Mouse (Mus musculus) liver, adult 2 months (tissue): Measurements from ENCODE around the gene Defb21. TPM values are rescaled to one million over a fixed set of nuclear protein-coding genes. Genes with fewer than 3 reads are reported as not detected.
A peak's percentile ranks its signal among the peaks of the same experiment; 100 is the strongest.

ENCODE experiments used
- DNase-seq: peaks from one replicate; pipeline ENCODE4 v3.0.0-alpha.2; 2011; ENCODE audit warnings: low read depth, low spot score; ENCODE audit errors: extremely low read depth
- H3K27ac ChIP-seq: fragments of 200-500 bp; replicated peaks from 2 replicates; pipeline ENCODE4 v1.5.1; 2012; ENCODE audit warnings: low read depth, mild to moderate bottlenecking, control low read depth, inconsistent platforms, low read length; ENCODE audit not compliant: insufficient read depth
- H3K27me3 ChIP-seq: fragments of 200-500 bp; 2 replicates; pipeline ENCODE4 v1.6.1; 2012; ENCODE audit warnings: mild to moderate bottlenecking, moderate library complexity, low read length, inconsistent platforms; ENCODE audit not compliant: control insufficient read depth, insufficient read depth
- H3K36me3 ChIP-seq: fragments of 200-500 bp; 2 replicates; pipeline ENCODE4 v1.6.1; 2012; ENCODE audit warnings: low read length, inconsistent platforms; ENCODE audit not compliant: control insufficient read depth, insufficient read depth
- H3K4me1 ChIP-seq: fragments of 200-500 bp; 2 replicates; pipeline ENCODE4 v1.6.1; 2011; ENCODE audit warnings: low read length; ENCODE audit not compliant: control insufficient read depth, insufficient read depth
- H3K4me3 ChIP-seq: fragments of 200-500 bp; 2 replicates; pipeline ENCODE4 v1.5.1; 2011; ENCODE audit warnings: low read depth, mild to moderate bottlenecking, control low read depth, low read length, moderate library complexity; ENCODE audit not compliant: insufficient read depth
- H3K79me2 ChIP-seq: fragments of 200-500 bp; 2 replicates; pipeline ENCODE4 v1.6.1; 2012; ENCODE audit warnings: inconsistent platforms, mild to moderate bottlenecking, low read length, moderate library complexity; ENCODE audit not compliant: control insufficient read depth, insufficient read depth
- H3K9ac ChIP-seq: fragments of 200-500 bp; 2 replicates; pipeline ENCODE4 v1.6.1; 2012; ENCODE audit warnings: low read depth, mild to moderate bottlenecking, control low read depth, inconsistent platforms, low read length
- CTCF ChIP-seq: fragments of 200-500 bp; IDR thresholded peaks from 2 replicates; pipeline ENCODE4 v1.5.1; 2011; ENCODE audit warnings: low read depth, low read length, control low read depth
- POLR2A ChIP-seq: fragments of 200-500 bp; IDR thresholded peaks from 2 replicates; pipeline ENCODE4 v1.6.1; 2011; ENCODE audit warnings: low read length, control low read depth; ENCODE audit not compliant: insufficient read depth; ENCODE audit errors: extremely low read depth
- WGBS: fragments of 180-500 bp; shearing (Covaris S2); methylation state at CpG from one replicate; pipeline ENCODE4 v1.1.7; 2018; 5-methylcytosine and 5-hydroxymethylcytosine counted together
- polyA plus RNA-seq: library from polyadenylated mRNA; depleted of rRNA; stranded (reverse); fragments of >200 nt; gene quantifications from 2 replicates; pipeline ENCODE4 v1.2.3, GENCODE M21; 2012; rRNA removed
- total RNA-seq: library from RNA; depleted of rRNA; stranded (reverse); fragments of >200 nt; gene quantifications from 2 replicates; pipeline ENCODE4 v1.2.3, GENCODE M21; 2014; rRNA removed

Gene Defb21
- total RNA-seq, result not detected in 2 replicates
- polyA plus RNA-seq, result not detected in 2 replicates

DNA sequence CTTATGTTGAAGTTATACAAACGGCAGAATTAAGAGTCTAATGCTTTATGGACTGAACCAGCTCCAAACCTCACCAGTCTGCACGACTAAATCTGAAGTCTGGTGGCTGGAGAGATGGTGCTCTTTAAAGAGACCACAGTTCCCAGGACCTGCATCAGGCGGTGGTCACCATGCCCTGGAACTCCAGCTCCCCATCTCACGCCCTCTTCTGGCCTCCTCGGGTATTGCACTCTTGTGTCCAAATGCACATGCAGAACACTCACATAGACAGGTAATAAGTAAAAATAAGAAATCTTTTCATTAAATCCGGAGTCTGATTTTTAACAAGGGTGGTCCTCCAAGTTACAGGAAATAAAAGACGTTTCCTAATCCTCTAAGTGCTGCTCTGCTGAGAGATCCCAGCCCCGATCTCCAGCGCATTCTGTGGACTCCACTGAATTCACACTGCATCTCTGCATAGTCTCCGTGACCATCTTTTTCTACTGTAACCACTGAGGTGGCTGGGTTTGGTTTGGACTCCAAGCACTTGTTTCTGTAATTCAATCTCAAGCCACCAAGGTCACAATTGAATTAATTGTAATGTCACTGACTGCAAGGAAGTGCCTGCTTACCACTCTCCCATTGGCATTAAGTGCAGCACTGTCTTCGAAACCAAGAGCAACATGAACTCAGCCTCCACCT is at the start of gene Defb21:
Defb21 (plus strand) TSS at position 631 of the 681 bp plus-strand sequence.
- TF ChIP-seq POLR2A, result no peak
- peak; percentile 57 for TF ChIP-seq CTCF
- no peaks in the 10 kb centered on the region for H3K79me2 ChIP-seq
- H3K27me3 ChIP-seq, result no peaks in the 10 kb centered on the region
- H3K4me1 ChIP-seq, result no peaks in the 10 kb centered on the region
- H3K9ac ChIP-seq, result no peak within 1 kb of the TSS
- no peak within 1 kb of the TSS for H3K4me3 ChIP-seq
- DNase-seq, result no peak
- H3K27ac ChIP-seq, result no peak within 1 kb of the TSS
- no peaks in the 10 kb centered on the region for H3K36me3 ChIP-seq
- 60% methylated on average over 11 of the region's 11 CpGs for WGBS

DNA sequence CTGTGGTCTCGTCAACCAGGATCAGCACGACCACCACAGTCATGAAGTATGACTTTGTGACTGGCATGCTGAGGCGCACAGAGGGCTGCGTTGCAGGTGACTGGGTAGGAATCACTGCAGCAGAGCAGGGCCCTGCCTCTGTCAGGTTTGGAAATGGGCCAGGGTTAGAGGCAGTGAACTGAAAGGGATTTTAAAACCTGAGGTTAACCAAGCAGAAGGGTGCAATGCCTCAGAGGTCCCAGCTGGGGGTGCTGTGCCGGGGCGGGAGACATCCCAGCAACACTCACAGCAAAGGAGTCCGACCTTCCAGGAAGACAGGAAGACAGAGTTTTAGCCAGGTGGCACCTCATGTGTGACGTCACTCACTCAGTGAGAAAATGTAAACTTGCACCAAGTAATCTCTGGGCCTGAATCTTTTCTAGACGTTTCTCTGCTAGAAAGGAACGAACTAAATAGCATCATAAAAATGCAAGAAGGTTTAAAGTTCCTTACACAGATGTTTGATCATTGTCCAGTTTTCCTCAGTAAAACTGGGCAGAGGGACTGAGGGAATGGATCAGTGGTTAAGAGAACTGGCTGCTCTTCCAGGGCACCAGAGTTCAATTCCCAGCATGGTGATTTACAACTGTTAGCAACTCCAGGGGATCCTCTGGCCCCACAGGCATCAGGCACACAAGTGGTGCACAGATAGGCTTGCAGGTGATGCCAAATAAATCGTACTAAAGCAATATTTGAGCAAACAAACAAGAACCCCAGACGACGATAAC is 32.4 kb upstream of the Defb21 start, which contains the start of gene Defb29:
Defb29 (minus strand) TSS at position 155 of the 767 bp plus-strand sequence.
- H3K27ac ChIP-seq, result no peak within 1 kb of the TSS

DNA sequence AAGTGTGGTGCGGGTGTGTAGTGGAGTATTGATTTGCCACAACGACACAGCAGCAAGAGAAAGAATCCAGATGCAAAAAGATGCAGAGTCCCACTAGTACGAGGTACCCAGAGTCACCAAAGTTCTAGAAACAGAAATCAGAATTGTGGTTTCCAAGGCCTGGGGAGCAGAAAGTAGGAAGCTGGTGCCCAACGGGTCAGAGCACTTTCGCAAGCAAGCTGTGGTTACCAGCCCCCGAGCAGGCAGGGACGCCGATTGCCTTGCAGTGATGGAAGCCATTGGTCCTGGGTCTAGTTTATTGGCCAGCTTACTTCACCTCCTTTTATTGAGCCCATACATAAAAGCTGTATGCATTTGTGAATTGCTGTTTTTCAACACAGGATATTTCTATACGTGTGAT is 30.6 kb upstream of the Defb21 start:
- Histone ChIP-seq H3K9ac (no peak overlapping the region), H3K36me3 (no peaks in the 10 kb centered on the region), H3K27ac (no peak overlapping the region), H3K4me3 (no peak overlapping the region), H3K79me2 (no peaks in the 10 kb centered on the region), H3K4me1 (no peaks in the 10 kb centered on the region), H3K27me3 (no peaks in the 10 kb centered on the region)
- 71% methylated on average over 9 of the region's 9 CpGs for WGBS
- no peak for DNase-seq
- no peak for TF ChIP-seq CTCF
- no peak for TF ChIP-seq POLR2A

More for the DNA sequence above, 32.4 kb upstream of the Defb21 start, which contains the start of gene Defb29:
- Histone ChIP-seq H3K9ac (no peak within 1 kb of the TSS), H3K36me3 (no peaks in the 10 kb centered on the region), H3K79me2 (no peaks in the 10 kb centered on the region), H3K27me3 (no peaks in the 10 kb centered on the region), H3K4me3 (no peak within 1 kb of the TSS), H3K4me1 (no peaks in the 10 kb centered on the region)
- DNase-seq, result no peak
- TF ChIP-seq POLR2A, result no peak
- TF ChIP-seq CTCF, result 0 out of 2 replicates have a peak, but pooled peaks have one; percentile 26
- WGBS, result 54% methylated on average over 13 of the region's 13 CpGs

DNA sequence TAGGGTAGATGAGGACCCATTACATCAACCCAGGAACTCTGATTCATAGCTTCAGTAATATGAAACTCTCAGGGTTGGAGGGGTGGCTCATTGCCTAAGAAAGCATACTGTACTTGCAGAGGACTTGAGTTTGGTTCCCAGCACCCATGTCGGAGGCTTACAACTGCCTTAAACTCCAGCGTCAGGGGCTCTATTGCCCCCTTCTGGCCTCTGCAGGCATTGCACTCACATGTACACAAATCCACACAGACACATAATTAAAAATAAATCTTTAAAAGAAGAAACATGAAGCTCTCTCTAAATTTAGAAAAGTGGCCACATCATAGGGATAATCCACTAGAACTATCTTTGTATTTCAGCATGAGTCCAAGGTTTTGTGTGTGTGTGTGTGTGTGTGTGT is 29.6 kb upstream of the Defb21 start:
- WGBS, result 74% methylated on average over 2 of the region's 2 CpGs
- Histone ChIP-seq H3K36me3 (no peaks in the 10 kb centered on the region), H3K27me3 (no peaks in the 10 kb centered on the region), H3K79me2 (no peaks in the 10 kb centered on the region), H3K27ac (no peak overlapping the region), H3K4me1 (peaks cover 5% of the 10 kb centered on the region; the same call in 1 of the 2 replicates), H3K4me3 (no peak overlapping the region), H3K9ac (no peak overlapping the region)
- TF ChIP-seq CTCF (no peak), POLR2A (no peak)
- DNase-seq, result no peak

DNA sequence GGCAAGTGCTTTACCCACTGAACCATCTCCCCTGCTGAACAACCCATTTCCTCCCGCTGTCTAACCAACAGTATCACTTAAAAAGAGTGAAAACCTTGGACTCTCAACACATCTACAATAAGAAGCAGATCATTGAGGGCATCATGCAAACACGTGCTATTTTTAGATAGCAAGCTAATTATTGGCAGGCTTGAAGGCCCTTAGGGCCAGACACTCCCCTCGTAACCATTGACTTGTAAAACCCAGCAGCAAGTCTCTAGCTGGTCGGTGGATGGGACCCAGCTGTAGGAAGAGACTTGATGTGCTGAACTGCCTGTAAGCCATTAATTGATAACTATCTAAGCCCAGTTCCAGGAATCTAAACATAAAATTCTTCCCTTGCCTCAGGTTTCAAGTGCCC is 29.1 kb upstream of the Defb21 start:
- Histone ChIP-seq H3K27ac (no peak overlapping the region), H3K4me3 (no peak overlapping the region), H3K27me3 (no peaks in the 10 kb centered on the region), H3K79me2 (no peaks in the 10 kb centered on the region), H3K9ac (no peak overlapping the region), H3K36me3 (no peaks in the 10 kb centered on the region), H3K4me1 (peaks cover 8% of the 10 kb centered on the region; the same call in 1 of the 2 replicates)
- WGBS, result 73% methylated on average over 4 of the region's 4 CpGs
- DNase-seq, result no peak
- TF ChIP-seq POLR2A, result no peak
- no peak for TF ChIP-seq CTCF
